Mouse (Mus musculus): ENCODE data around the gene Mbd3. TPM values are rescaled to one million over a fixed set of nuclear protein-coding genes. Genes with fewer than 3 reads are reported as not detected.

Gene Mbd3
- 10 to 100 TPM; 78.6 to 84.0 TPM for total RNA-seq (2021)
- long read RNA-seq, experiment 1, transcript Mbd3-201 (7 exons, 1,662 nt) = minor isoform, 24 of 149 reads
- long read RNA-seq, experiment 1, transcript Mbd3-204 (7 exons, 1,566 nt) = major isoform, 58 of 149 reads
- long read RNA-seq, experiment 1, partial matches to known transcripts = 53 of 149 reads
- long read RNA-seq, experiment 1, other reads (novel, unspliced or antisense) = 8 of 149 reads
- long read RNA-seq, experiment 2, transcript Mbd3-204 (7 exons, 1,566 nt) = major isoform, 48 of 111 reads
- long read RNA-seq, experiment 2, transcript Mbd3-203 (7 exons, 1,222 nt) = minor isoform, 9 of 111 reads
- long read RNA-seq, experiment 2, transcript Mbd3-201 (7 exons, 1,662 nt) = minor isoform, 14 of 111 reads
- long read RNA-seq, experiment 2, partial matches to known transcripts = 32 of 111 reads
- long read RNA-seq, experiment 2, other reads (novel, unspliced or antisense) = 7 of 111 reads

DNA sequence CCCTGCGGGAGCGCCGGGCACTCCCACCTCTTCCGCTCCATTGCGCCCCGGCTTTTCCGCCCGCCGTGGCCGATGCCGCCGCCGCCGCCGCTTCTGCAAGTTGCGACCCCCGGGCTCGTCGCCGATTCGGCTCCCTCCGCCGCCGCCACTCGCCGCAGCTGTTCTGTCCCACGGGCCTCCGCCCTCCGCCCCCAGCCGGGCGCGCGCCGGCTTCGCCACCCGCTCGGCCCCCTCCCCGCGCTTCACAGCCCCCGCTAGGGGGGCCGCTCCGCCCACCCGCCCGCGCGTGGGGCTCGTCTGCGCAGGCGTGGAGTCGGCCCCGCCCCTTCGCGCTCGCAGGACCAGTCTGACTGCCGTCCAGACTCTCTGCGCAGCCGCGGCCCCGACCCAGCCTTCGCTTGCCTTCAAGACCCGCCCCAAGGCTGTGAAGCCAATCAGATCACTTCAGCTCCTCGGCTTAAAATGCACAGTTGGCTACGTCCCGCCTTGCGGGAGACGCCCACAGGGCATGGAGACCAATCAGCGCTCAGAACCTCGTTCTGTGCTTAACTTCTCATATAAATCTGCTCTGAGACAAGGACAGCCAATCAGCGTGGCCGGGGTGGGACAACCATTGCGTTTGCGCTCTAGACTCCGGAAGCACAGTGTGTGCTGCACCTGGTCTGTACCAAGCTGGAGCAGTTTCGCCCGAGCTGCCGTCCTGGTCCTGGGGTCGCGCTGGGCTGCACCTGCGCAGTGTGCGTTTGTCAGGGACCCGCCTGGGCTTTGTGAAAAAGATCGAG, at the start of gene Mbd3:
Mbd3 (minus strand) TSS at position 360 of the 782 bp plus-strand sequence.
- intact Hi-C loops (cut with DNase I) = no loop called here
- DNase-seq = peak; percentile 99 to 100

DNA sequence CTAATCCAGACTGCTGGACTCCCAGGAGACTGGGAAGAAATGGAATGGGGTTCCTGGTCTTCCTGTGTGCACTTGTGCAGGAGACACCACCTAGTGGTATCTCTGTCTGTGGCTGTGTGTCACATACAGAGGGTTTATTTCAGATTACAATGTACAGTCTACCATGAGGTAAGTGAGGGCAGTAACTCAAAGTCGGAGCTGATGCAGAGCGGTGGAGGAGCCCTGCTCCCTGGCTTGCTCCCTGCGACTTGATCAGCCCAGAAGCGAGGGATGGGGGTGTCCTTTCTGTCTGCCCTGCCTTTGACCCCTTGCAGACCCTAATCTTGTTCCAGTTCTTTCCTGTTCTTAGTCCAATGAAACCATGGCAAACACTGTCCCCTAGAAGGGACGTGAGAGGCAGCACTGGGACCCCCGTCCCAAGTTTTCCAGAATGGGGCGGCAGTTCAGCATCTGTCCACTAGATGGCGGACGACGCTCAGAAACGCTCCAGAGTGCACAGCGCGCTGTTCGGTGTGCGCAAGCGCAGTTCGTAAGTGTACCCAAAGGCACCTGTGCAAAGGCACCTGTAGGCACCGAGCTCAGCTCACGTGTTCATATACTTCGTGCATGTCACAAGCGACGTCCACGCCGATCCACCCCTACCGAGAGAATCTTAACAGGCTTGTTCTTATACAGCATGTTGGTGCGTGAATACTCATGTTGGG, 46.7 kb upstream of the Mbd3 start:
- intact Hi-C loops (cut with DNase I) = loop anchor here (1.0 to 2.0 kb wide), 4 partner anchors 63 to 115 kb away; partner anchors contain the start of gene Rexo1
- peak; percentile 79 to 83 for DNase-seq

DNA sequence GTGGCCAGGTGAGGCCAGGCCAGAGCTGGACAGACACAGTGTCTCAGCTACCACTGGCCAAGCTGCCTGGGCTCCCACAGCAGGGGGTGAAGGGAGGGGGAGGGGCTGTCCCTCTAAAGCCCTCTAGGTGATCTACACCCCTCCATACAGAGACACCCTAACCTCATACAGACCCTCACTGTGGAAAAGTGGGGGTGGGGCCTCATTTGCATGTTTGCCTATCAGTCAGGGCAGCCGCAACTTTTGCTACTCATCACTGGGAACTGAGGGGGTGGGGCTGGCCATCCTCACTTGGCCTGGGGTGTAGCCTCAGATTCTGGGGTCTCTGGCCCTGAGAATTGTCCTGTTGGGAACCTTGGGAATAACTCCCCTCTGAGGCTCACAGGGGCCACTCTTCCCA, 45.7 kb upstream of the Mbd3 start:
- intact Hi-C loops (cut with DNase I) = loop anchor here (2.0 kb wide), 1 partner anchor 68 kb away; no protein-coding TSS in a partner anchor

DNA sequence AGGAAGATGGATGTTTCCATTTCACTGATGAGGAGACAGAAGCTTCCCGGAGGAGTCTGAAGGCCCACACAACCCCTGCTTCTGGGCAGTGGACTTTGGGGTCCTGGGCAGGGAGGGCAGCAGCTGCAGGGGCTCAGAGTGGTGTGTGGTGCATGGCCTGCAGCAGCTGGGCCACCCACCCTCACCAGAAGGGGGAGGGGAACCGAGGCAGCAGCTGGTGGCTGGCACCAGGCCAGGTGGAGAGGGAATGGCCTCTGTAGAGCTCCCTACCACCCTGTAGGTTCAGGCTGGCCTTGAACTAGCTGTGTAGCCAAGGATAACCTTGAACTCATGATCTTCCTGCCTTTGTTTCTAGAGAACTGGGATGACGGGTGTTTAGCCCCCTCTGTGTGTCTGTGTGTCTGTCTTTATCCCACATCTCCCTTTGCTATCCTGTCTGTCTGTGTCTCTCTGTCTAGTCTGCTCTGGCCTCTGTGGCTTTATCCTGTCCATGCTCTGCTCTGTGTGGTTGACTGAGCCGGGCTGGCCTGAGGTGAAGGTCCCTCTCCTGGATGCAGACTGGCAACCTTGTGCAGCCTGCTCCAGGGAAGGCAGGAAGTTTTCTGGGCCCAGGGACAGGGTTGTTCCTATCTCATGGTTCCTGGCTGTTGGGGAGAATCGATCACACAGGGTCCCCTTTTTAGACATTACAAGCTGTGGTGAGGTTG, 45.1 kb upstream of the Mbd3 start:
- intact Hi-C loops (cut with DNase I) = loop anchor here (2.0 kb wide), 1 partner anchor 68 kb away; no protein-coding TSS in a partner anchor
- DNase-seq = no peak

More for the DNA sequence above, 45.7 kb upstream of the Mbd3 start:
- no peak for DNase-seq

DNA sequence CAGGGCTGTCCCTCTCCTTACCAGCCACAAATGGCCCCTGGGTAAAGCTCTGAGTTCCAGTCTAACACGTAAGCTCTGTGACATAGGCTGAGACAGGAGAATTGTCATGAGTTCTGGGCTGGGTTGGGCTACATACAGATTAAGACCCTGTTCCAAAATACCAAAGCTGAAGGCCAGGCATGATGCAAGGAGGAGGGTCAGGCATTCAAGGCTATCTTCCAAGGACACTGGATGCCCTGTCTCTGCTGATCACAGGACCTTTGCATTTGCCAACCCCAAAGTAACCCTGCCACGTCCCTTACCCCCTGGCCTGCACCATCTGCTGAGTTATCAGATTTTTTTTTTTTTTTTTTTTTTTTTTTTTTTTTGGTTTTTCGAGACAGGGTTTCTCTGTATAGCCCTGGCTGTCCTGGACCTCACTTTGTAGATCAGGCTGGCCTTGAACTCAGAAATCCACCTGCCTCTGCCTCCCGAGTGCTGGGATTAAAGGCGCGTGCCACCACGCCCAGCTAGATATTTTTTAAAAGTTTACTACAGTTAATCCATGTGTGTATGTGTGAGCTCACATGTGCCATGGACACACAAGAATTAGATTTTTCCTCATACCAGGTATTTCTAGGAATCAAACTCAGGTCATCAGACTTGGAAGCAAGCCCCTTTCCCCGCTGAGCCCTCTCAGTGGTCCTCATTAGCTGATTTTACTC, 44.4 kb upstream of the Mbd3 start:
- DNase-seq = no peak
- intact Hi-C loops (cut with DNase I) = loop anchor here (2.0 kb wide), 1 partner anchor 67 kb away; no protein-coding TSS in a partner anchor

DNA sequence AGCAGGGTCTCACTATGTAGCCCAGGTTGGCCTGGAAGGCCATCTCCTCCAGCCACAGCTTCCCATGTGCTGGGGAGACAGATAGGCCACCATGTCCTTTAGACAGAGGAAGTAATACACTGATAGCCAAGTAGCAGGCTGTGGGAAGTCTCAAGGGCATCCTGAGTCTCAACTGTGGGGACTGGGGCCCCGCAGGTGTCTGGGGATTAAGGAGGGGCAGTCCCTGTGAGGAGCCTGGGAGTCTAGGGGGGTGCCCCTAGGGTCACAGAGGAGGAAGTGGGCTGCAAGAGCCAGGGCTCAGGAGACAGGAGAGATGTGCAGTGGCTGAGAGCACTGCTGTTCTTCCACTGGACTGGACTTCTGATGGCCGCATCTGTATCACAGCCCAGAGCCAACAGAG, 43.6 kb upstream of the Mbd3 start:
- intact Hi-C loops (cut with DNase I) = no loop called here
- no peak for DNase-seq

DNA sequence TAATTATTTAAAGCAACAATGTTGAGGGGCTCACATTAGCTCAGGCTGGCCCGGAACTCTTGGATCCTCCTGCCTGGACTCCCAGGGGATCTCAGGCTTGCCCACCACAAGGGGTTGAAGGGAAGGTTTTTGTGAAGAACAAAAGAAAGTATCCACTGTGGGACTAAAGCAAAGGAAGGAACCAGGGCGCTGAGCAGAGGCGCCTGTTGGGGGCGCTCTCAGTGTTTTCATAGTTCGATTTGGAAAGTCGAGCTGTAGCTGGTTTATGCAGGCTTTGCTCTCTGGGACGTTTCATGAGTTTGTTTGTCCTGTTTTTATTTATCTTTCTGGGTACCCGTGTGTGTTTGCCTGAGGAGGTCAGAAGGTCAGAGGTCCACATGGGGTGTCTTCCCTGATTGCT, 42.2 kb upstream of the Mbd3 start:
- intact Hi-C loops (cut with DNase I) = no loop called here

DNA sequence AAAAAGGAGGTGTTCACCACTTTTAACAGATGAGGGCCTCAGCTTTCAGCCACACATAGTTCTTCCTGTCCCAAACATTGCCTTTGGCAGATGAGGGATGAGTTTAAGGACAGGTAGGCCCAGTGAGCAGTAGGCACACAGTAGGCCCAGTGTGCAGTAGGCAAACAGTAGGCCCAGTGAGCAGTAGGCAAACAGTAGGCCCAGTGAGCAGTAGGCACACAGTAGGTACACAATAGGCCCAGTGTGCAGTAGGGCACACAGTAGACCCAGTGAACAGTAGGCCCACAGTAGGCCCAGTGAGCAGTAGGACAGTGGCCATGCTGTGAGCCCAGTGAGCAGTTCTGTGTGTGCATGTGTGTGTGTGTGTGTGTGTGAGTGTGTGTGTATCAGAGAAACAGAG, 40.7 kb upstream of the Mbd3 start:
- DNase-seq = no peak
- intact Hi-C loops (cut with DNase I) = no loop called here

More for the DNA sequence above, 42.2 kb upstream of the Mbd3 start:
- DNase-seq = no peak

DNA sequence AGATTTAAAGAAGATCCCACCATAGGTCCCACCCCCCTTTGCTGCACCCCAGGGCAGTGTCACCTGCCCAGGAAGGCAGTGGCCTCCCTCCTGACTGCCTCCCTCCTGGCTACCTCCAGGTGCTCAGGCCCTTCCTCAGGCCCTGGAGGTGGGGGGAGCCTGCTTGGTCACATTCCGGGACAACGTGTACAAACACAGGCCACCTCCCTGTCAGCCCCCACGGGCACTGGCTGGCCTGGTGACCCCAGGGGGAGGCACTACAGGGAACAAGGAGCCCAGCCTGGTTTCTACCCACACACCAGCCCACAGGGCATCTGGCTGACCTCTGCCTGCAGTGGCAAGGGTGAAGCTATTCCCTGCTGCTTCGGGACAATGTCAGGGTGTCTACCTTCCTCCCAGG, 38.6 kb upstream of the Mbd3 start:
- no peak for DNase-seq
- intact Hi-C loops (cut with DNase I) = loop anchor here (10.0 kb wide), 1 partner anchor 257 kb away; no protein-coding TSS in a partner anchor

DNA sequence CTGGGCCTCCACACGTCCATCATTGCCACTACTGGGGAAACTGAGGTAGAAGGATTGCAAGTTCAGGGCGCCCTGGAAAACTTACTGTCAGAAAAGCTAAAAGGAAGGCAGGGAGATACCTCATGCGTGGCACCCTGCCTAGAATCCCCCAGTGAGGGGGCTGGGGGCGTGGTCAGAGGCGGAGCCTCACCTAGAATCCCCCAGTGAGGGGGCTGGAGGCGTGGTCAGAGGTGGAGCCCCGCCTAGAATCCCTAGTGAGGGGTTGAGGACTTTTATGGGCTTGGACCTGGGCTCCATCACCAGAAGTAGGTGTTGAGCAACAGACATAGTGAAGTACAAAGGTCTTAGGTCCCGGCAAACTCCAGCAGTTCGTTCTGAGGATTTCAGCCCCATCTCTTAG, 36.9 kb upstream of the Mbd3 start:
- no peak for DNase-seq
- intact Hi-C loops (cut with DNase I) = loop anchor here (10.0 kb wide), 1 partner anchor 259 kb away; no protein-coding TSS in a partner anchor

DNA sequence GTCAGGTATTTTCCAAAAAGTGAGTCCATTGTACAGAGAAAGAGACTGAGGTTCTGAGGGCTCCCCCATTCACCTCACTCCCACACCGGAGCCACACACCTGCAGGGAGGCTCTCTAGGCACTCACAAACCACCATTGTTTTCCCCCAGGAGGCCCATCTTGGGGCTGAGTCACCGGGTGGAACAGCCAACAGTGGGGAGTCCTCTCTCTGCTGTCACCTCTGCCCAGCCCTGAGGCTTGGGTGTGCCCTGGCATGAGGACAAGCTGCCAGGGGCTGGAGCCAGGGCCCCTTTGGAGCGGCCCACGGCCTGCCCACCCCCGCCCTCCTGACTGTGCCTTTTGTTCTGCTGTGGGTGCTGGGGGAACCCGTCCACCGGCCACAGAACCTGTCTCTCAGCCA, 36.4 kb upstream of the Mbd3 start:
- no peak for DNase-seq
- intact Hi-C loops (cut with DNase I) = loop anchor here (10.0 kb wide), 1 partner anchor 259 kb away; no protein-coding TSS in a partner anchor

DNA sequence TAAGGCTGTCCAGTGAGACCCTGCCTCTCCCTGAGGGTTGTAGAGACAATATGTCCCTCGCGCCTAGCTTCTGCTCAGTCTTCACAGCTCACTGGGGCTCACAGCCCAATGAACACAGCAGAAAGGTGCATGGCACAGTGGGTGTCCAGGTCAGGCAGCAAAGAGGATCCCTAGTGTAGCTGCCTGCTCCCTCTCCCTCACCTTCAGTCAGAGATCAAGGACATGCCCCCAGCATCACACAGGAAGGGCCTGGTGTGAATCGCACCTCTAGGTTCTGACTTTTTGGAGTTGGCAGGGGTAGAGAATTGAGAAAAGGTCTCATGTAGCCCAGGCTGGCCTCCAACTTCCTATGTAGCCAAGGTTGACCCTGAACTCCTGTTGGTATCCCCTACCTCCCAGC, 35.5 kb upstream of the Mbd3 start:
- no peak for DNase-seq
- intact Hi-C loops (cut with DNase I) = loop anchor here (10.0 kb wide), 1 partner anchor 260 kb away; no protein-coding TSS in a partner anchor

DNA sequence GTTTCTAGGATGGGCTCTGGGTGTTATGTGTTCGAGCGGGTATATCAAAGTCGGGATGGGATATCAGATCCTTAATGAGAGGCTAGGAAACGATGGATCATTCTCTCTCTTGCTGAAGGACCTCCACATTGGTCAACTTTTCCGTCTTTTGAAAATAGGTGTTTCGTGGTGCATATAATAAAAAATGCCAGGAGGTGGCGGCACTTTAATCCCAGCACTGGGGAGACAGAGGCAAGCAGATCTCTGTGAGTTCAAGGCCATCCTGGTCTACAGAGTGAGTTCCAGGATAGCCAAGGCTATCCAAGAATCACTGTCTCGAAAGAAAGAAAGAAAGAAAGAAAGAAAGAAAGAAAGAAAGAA, 34.9 kb upstream of the Mbd3 start:
- no peak for DNase-seq
- intact Hi-C loops (cut with DNase I) = loop anchor here (10.0 kb wide), 1 partner anchor 261 kb away; no protein-coding TSS in a partner anchor

DNA sequence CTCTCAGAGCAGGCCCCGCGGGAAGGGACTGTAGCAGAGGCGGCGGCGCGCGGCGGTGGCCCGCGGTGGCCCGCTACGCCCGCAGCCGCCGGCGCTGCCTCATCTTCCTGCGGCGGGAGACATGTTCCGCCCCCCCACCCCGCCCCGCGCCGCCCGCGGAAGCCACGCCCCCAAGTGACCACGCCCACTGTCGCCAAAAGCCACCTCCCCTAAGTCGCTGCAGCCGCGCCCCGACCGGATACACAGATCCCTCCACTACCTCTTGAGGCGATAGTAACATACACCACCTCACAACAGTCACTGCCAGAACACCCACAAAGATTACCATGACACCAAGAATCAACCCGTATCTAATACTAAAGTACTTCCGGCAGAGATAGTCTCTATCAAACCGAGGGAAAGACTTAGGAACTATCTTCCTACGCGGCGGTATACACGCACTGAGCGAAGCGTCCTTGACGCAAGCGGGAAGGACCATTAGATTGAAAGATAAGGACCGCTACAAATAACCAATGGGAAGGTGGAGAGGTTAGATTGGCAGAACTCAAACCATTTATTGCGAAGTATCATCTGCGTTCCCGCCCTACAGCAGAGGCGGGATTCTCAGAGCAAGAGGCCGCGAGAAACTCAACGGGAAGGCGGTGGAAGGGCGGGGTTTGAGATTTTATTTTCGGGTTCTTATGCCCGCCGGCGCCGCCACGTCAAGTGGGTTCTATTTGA, 34.3 kb upstream of the Mbd3 start, which contains the start of gene Tcf3:
Tcf3 (minus strand) TSS at position 135 of the 720 bp plus-strand sequence.
- intact Hi-C loops (cut with DNase I) = loop anchor here (10.0 kb wide), 1 partner anchor 261 kb away; no protein-coding TSS in a partner anchor
- DNase-seq = peak; percentile 96

DNA sequence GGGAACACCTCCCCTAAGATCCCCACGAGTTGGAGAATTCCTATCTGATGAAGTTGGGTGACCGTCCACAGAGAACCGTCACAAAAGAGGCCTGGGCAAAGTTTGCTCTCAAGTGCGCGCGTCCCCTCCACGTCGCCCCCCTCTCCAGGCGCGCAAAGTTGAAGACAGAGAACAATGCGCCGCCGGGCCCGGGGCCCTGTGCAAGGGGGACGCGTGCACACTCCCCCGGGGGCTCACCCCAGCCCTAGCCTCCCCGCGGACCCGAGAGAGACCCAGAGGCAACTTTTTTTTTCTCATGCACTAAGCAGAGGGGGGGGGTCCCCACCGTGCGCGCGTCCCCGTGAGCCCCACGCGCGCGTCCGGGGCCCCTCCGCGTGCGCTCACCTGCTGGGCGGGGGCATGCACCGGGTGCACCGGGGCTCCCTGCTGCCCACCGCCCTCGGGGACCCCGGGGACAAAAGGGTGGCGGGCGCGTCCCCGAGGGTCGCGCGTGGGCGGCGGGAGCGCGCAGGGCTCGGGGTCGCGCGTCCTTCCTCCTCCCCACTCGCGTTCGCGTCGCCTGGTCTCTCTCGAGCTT, 33.7 kb upstream of the Mbd3 start:
- intact Hi-C loops (cut with DNase I) = loop anchor here (10.0 kb wide), 1 partner anchor 262 kb away; no protein-coding TSS in a partner anchor
- peak; percentile 42 to 57 for DNase-seq

DNA sequence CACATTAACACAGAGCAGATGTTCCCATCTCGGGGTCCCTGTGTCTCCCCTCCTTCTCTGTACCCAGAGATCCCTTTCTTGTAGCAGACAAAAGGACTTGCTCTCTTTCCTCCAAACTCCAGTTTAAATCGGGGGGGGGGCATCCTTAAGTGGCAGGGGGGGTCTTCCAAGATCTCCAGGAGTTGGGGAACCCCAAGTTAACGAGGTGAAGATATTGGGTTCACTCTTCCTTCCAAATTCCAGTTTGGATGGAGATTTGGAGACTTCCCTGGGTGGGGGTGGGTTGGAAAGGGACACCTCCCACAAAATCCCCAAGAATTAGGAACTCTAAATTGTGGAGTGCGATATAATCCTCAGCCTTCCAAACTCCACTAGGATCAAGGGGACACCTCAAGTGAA, 33.0 kb upstream of the Mbd3 start:
- intact Hi-C loops (cut with DNase I) = loop anchor here (10.0 kb wide), 1 partner anchor 262 kb away; no protein-coding TSS in a partner anchor
- no peak for DNase-seq

DNA sequence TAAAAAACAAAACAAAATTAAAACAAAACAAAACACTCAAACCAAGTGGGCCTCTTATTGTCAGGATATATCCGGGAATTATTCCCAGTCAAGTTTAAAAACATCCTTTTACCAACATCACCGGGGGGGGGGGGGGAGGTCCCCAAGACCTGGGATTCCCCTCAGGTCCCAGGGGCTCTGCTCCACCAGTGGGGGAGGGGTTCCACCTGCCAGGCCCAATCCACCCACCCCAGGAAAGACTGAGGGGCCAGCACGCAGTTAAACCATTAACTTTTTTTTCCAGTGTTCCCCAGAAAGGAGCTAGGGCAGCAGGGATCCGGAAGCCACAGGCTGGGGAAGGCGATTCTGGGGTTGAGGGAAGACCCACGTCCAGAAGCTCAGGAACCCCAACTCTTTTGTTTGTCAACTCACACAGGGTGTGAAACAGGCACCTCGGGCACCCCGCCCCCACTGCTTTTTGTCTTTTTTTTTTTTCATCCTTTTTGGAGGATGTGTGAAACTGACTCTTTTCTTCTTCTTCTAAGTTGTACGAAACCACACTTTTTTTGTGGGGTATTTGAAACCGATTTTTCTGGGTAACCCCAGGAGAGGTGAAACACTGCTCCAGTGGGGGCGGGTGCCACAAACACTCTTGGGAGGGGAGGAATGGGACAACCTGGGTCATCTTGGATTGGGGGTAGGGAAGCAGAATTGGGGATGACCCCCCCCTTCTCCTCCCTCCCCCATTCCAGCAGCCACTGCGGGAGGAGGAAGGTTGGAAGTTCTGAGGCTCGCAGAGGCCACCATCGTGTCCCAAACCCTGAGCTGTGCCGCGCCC, 32.4 kb upstream of the Mbd3 start:
- intact Hi-C loops (cut with DNase I) = loop anchor here (10.0 kb wide), 1 partner anchor 263 kb away; no protein-coding TSS in a partner anchor
- peak in 1 of 2 experiments; percentile 36 for DNase-seq
